Mouse (Mus musculus) hematopoietic stem cell, adult 5-6 weeks (primary cell): ENCODE measurements around the gene Krt27. TPM values are rescaled to one million over a fixed set of nuclear protein-coding genes. Genes with fewer than 3 reads are reported as not detected.

Experiments
- ATAC-seq, 2 experiments: fragments of 125-278 bp in 1 of 2; replicated peaks in 1 of 2; 2 replicates each; pipeline ENCODE4 v1.8.0; 2016 to 2017; ENCODE audit warnings: inconsistent platforms in 2 of 2, mild to moderate bottlenecking in 2 of 2, moderate number of reproducible peaks in 2 of 2, low read depth in 1 of 2, moderate TSS enrichment in 1 of 2; ENCODE audit not compliant: low FRiP score in 2 of 2, poor library complexity in 2 of 2, severe bottlenecking in 2 of 2, insufficient read depth in 1 of 2, low TSS enrichment in 1 of 2
- total RNA-seq: library from RNA; stranded (forward); fragments of 172-1452, 232-1000 nt; gene quantifications from 2 replicates; pipeline ENCODE4 v1.2.3, GENCODE M21; 2017

Krt27 gene
- not detected in 2 replicates for total RNA-seq

DNA sequence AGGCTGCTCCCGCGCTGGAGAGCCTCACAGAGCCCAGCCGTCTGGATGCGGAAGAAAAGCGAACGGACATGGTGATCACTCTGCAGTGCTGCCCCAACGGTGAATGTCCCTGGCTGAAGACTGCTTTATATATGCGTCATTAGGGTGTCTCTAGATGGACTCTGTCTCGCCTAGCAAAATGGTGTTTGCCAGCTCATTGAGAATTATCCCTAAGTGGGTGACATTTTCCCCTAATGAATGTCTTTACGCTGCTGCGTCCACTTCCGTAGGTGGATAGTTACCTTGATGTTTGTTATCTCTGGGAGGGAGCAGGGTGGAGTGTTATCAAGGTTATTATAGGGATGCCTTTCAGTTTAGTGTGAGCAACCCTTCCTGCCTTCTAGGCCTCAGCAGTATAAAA is at the start of gene Krt27:
Krt27 (minus strand) TSS at position 101 of the 400 bp plus-strand sequence.
- ATAC-seq, result no peak

DNA sequence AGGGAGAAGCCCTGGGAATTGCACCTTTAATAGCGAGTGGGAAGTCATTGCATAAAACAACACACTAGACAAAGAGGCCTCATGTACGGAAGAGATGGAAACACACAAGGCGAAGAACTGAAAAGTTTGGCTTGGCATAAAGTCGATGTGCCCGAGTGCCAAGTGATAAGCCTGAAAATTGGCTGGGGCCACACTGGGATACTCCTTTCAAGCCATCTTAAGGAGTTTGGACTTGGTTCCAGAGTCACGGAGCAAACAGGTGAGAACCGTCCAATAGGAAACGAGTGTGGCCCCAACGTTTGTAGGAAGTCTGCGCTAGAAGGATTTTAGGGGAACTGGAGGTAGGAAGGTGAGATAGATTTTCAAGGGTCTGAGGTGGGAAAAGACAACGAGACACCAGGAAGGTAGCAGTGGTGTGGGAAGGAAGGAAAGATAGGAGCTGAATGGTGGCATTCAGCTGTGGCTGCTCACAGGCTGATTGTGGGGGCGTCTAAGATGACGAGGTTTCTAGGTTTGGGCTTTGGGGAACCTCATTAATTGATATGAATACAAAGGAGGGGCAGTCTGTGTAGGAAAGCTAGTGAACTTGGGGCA is 49.1 kb upstream of the Krt27 start:
- no peak for ATAC-seq

DNA sequence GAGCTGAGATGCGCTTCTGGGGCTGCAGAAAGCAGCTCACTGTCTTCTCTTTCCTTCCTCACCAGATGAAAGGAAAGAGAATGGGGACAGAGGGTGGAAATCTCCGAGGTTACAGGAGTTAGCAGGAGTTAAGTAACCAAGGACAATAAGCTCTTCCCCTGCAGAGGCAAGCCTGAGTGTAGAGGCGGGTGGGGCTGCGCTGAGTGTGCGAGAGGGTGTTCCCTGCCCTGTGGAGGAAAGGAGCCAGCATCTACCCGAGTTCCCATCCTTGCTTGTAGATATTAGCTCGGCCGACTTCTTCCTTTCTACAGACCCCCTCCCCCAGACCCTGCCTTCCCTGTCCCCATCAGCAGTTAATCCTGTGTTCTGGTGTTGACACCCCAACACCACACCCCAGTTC is 47.9 kb upstream of the Krt27 start:
- ATAC-seq, result no peak

DNA sequence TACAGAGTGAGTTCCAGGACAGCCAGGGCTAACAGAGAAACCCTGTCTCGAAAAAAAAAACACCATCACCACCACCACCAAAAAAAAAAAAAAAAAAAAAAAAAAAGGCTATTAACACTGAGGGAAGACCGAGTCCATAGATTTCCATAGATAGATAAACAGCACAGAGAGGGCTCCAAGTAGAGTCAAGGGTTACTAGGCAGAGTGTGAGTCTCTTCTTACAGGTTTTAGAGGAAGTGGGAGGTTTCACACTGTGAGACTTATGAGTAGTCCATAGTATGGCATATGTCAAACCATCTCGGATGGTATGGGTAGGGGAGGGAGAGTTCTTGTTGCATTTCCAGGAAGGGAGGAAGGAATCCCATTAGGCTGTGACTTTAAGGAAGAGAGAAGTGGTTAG is 47.2 kb upstream of the Krt27 start:
- no peak for ATAC-seq

DNA sequence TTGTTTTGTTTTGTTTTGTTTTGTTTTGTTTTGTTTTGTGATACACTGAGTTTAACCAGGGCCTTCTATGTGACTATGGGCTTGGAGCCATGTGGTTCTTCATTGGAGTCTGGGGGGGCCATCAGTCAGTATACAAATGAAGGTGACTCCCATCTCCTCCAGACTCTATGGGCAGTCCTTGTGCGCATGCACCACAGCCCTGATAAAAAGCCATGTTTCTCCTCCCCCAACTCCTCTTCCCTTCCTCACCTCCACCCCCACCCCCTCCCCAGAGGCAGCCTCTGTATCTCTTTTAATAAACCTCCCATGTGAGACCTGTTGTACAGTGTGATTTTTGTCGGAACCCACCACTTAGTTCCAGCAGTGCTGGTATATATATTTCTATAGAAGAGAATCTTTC is 45.8 kb upstream of the Krt27 start:
- ATAC-seq, result no peak

DNA sequence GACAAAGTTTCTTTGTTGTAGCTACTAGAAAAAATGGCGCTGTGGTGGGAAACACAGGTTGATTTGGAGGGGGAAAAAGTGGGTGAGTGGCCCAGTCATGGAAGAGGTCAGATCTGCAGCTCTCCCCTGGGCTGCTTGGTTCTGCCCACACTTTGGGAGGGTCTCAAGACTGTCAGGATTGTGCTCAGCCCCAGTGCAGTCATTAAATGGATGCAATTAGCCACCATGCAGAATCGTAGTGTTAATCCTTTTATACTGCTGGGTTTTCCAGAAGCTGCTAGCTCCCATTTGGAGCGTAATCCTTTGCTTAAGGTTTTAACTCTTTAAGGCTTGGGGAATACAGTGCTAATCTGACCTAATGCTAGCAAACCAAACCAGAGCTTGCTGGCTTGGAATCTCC is 45.1 kb upstream of the Krt27 start:
- no peak for ATAC-seq

DNA sequence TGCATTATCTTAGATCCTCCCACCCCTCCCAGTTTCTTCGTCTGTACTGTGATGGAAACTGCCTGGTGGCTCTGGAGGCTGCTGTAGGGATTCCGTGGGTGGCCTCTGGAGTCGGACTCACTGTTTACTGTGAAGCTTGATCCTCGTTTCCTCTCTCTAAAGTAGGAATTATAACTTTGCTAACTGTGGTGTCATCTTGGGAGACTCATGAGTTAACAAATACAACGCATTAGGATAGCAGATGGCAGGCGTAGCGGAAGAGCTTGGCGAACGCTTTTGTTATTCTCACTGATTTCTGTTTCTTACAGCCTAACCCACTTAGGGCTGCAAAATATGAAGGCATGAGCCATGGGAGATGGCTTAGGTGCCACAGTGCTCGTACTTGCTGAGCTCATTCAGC is 41.6 kb upstream of the Krt27 start:
- no peak for ATAC-seq

DNA sequence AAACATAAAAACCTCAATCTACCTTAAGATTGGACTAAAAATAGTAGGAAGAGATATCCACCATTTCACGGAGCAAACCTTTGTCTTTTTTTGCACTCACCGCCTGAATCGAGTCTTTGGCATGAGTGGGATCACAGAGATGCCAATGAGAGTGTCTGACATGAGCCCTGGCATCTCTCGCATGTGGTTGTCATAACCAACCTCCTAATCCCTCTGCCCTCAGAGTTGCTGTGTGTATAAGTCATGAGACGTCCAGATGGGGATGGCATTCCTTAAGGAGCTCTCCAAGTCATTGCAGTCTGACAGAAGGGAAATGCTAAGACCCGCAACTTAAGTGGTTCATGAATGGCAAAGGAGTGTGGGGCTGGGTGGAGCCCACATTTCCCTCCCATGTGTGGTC is 40.5 kb upstream of the Krt27 start:
- no peak for ATAC-seq

DNA sequence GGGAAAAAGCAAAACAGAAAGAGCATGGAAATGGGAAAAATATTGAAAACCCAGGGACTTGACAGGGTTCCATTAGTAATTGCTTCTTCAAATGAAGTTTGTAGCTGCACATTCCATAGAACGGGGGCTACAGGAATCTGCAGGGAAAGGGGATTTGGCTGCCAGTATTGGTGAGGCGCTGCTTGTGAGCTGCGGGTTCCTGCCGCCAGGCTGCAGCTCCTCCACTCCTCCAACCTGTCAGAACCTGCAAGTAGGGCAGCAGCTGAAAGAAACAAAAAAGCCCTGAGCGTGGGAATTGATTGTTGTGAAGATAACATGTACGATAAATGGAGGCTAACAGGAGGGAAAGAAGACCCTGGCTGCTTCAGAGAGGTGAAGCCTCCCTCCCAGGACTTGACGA is 40.0 kb upstream of the Krt27 start:
- no peak for ATAC-seq

DNA sequence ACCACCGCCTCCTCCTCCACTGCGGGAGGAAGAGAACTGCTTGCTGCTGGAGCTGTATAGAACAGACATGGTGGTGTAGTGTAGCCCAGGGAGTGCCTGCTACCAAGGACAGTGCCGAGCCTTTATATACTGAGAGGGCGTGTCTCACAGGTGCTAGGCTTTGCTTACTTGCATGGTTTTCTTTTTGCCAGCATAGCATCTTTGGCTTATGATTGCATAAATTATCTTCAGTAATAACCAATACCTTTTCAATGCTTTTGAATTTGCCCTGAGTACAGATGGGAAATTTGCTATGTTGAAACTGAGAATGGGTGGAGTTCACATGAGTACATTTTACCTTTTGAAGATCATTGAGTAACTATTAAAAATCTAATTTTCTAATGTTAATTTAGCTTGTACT is 38.4 kb upstream of the Krt27 start, which contains the start of gene Krt10:
Krt10 (minus strand) TSS at position 101 of the 400 bp plus-strand sequence.
- no peak for ATAC-seq

DNA sequence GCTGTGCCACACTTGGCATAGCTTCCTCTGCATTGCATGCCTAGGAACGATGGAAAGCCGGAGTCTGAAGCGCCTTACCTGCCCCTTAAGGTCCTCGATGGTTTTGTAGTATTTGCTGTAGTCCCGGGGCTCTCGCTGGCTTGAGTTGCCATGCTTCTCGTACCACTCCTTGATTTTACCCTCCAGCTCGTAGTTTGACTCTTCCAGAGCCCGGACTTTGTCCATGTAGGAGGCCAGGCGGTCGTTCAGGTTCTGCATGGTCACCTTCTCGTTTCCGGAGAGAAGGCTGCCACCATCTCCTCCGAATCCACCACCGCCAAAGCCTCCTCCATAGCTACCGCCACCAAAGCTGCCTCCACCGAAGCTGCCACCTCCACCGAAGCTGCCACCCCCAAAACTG is 37.8 kb upstream of the Krt27 start:
- no peak for ATAC-seq

DNA sequence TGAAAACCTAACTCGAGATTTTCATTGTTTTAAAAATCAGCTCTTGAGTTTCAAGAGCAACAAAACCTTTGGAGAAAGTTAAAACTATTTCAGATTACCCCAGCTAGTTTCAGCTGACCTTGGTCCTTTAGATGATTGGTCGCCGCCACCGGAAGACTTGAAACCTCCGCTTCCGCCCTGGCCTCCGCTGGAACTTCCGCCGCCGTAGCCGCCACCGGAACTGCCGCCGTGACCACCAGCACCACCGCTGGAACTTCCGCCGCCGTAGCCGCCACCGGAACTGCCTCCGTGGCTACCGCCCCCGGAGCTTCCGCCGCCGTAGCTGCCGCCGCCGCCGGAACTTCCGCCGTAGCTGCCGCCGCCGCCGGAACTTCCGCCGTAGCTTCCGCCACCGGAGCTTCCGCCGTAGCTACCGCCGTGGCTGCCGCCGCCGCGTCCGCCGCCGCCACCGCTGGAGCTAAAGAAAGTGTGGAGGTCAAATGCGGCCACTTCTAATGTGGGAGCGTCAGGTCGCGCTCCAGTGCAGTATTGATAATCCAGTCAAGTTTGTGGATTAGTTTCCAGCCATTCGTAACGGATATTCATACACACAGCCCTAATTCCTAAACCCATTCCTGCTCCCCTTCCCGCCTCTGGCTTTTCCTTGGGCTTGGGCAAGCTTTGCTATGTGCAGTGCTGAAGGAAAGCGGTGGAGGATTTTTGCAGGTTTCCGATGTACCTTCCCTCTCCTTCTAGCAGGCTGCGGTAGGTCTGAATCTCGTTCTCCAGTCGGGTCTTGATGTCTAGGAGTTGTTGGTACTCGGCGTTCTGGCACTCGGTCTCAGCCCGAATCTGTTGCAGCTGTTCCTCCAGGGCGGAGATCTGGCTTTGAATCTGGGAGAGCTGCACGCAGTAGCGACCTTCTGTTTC is 35.2 kb upstream of the Krt27 start:
- ATAC-seq, result peak; percentile 78 to 87

DNA sequence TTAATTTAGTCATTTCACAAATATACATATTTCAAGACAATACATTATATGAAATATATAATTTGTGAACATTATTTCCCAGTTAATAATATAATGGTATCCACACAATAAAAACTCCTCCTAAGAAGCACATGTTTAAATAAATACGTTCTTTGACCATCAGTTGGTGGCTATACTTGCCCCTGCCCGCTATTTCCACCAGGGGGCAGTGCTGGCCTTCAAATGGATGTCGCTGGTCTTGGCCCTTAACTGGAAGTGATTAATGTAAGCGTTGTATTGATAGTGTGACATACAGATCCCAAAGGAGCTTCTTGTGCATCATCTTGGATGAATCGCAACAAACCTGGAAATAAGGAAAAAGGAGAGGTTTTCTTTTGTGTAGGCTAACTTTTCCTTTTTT is 28.7 kb upstream of the Krt27 start:
- peak; percentile 58 to 71; a peak in 3 of 4 replicates for ATAC-seq

DNA sequence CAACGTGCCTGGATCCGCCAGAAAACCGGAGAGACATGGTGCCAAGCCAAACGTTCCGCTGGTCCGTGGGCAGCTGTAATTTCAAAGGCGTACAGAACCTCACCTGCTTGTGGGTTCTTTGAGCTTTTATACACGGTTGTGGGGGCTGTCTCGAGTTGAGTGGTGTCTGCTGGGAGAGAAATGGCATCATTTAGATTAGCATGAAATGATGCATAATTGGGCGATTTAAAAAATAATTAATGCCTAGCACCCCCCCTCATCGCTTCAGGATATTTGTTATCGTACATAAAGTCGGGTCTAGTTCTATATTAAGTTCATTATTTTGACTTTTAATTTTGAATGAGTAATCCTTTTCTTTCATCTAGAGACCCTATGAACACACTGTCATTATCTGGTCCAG is 23.9 kb upstream of the Krt27 start, which contains the start of gene Krt28:
Krt28 (minus strand) TSS at position 101 of the 400 bp plus-strand sequence.
- no peak for ATAC-seq

DNA sequence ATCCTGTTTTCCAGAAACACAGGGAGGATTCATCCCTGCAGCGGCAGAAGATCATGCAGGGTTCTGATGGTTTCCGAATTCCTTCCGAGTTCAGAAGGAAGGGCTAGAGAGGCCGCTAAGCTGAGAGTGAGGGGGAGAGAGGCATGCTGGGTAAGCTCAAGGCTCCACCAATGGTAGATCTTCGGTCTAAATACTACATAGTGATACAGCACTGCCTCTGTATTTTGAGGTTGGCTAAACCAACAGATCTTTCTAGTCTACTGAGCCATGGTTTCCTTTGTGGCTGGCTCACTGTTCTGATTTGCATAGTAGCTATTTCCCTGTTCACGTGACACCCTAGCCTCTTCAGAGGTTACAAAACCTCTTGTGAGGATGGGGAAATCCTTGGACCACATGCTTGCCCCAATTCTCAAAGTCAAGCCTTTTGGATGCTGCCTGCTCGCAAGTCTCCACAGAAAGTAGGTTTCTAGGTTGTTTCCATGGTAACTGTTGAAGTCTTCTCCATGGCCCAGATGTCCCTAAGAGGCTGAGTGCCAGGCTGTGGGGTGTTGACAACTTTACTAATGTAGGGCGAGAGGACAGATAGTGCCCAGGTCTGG is 19.0 kb upstream of the Krt27 start:
- ATAC-seq, result no peak

DNA sequence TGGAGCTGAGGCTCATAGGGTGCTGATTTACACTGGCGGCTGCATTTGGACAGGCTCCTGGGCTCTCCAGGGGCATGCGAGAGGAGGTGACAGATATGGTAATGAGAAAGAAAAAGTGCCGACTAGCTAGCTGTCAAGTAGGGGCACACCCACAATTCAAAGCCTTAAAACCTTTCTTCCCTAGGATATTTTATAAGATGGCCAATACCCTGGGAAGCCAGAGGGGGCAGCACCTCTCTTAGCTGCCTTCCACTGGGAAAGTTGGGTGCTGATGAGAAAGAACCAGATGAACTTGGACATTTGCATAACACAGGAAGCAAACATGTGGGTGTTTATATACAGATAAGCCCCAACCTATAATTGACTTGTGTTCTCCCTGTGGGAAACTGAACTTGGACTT is 18.3 kb upstream of the Krt27 start:
- no peak for ATAC-seq

DNA sequence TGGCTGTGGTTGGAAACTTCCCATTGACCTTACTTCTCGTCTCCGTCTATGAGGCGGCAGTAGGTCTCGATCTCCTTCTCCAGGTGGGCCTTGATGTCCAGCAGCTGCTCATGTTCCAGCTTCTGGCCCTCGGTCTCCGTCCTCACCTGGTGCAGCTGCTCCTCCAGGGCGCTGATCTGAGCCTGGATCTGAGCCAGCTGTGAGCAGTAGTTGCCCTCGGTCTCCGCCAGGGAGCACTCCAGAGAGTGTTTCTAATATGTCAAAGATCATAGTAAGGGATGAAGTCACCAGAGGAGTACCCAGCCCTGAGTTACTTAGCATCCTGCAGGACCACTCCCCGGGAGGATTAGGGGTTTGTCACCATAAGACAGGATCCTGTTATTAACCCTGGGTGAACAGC is 15.9 kb upstream of the Krt27 start:
- ATAC-seq, result 0 out of 4 replicates have a peak, but pooled peaks of 1 of the 2 experiments have one; percentile 17

DNA sequence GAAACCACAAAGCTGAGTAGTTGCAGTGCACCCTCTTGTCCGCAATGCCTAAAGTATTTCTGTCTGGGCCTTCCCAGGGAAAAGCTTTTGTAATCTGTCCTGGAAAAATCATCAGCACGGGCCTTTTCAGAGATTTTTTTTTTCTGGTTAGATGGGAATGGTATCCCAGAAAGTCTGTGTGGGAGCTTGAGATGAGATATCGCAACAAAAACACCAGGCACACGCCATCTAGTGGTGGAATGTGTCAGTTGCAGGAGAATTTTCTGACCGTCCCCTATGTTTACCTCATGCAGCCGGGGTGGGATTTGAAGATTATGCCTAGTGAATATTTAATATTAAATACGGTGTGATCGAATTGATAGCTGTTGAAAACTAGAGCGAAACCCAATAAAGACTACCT is 13.5 kb upstream of the Krt27 start:
- no peak for ATAC-seq
